Mouse (Mus musculus) hindbrain, embryonic 12.5 days (tissue): ENCODE data around the gene Dqx1. TPM values are rescaled to one million over a fixed set of nuclear protein-coding genes. Genes with fewer than 3 reads are reported as not detected.

ENCODE experiments used
- ATAC-seq: fragments of 200-750 bp; cut with Nextera tagmentation; 2 replicates; pipeline ENCODE4 v1.8.0; 2017; ENCODE audit warnings: moderate TSS enrichment; ENCODE audit not compliant: low FRiP score
- H3K27ac ChIP-seq: fragments of 300-500 bp; sonication (generic); 2 replicates; pipeline ENCODE4 v1.5.1; 2016; ENCODE audit warnings: mild to moderate bottlenecking
- H3K27me3 ChIP-seq: fragments of 300-500 bp; sonication (generic); 2 replicates; pipeline ENCODE4 v1.6.1; 2016; ENCODE audit warnings: mild to moderate bottlenecking
- H3K36me3 ChIP-seq: fragments of 300-500 bp; sonication (generic); 2 replicates; pipeline ENCODE4 v1.6.1; 2016; ENCODE audit warnings: mild to moderate bottlenecking
- H3K4me1 ChIP-seq: fragments of 300-500 bp; sonication (generic); 2 replicates; pipeline ENCODE4 v1.6.1; 2016
- H3K4me2 ChIP-seq: fragments of 300-500 bp; sonication (generic); replicated peaks from 2 replicates; pipeline ENCODE4 v1.6.1; 2016; ENCODE audit warnings: mild to moderate bottlenecking
- H3K4me3 ChIP-seq: fragments of 300-500 bp; sonication (generic); 2 replicates; pipeline ENCODE4 v1.5.1; 2016; ENCODE audit warnings: mild to moderate bottlenecking
- H3K9ac ChIP-seq: fragments of 300-500 bp; sonication (generic); 2 replicates; pipeline ENCODE4 v1.6.1; 2016; ENCODE audit warnings: mild to moderate bottlenecking, moderate library complexity
- H3K9me3 ChIP-seq: fragments of 300-500 bp; sonication (generic); replicated peaks from 2 replicates; pipeline ENCODE4 v1.6.1; 2016; ENCODE audit warnings: mild to moderate bottlenecking
- WGBS: fragments of 180-500 bp; shearing (Covaris S2); methylation state at CpG from one replicate; pipeline ENCODE4 v1.1.7; 2016; 5-methylcytosine and 5-hydroxymethylcytosine counted together
- polyA plus RNA-seq: library from polyadenylated mRNA; unstranded; fragments of >200 nt; fragmentation: Nextera tagmentation; extraction: Ambion mirVana; gene quantifications from 2 replicates; pipeline ENCODE4 v1.2.1, GENCODE M21; 2016

Gene Dqx1
- 0.76 and 1.2 TPM in 2 replicates for polyA plus RNA-seq

GRCm38 (mm10) chr6:83057790-83058189, at the start of gene Dqx1:
Dqx1 (plus strand) TSS chr6:83057844.
- H3K27ac ChIP-seq = no peak within 1 kb of the TSS
- peaks cover 22% of the 10 kb centered on the region for H3K27me3 ChIP-seq
- no peaks in the 10 kb centered on the region for H3K9me3 ChIP-seq
- WGBS = 61% methylated on average over 3 of the region's 3 CpGs
- H3K9ac ChIP-seq = no peak within 1 kb of the TSS
- peaks cover 22% of the 10 kb centered on the region for H3K4me1 ChIP-seq
- H3K4me3 ChIP-seq = no peak within 1 kb of the TSS
- ATAC-seq = no peak
- H3K36me3 ChIP-seq = peaks cover 12% of the 10 kb centered on the region
- H3K4me2 ChIP-seq = no peak within 1 kb of the TSS

GRCm38 (mm10) chr6:83008659-83009058, 49.0 kb upstream of the Dqx1 start:
- no peak overlapping the region for H3K27ac ChIP-seq
- no peaks in the 10 kb centered on the region for H3K36me3 ChIP-seq
- H3K4me3 ChIP-seq = no peak overlapping the region
- H3K4me1 ChIP-seq = peaks cover 4% of the 10 kb centered on the region; the same call in 1 of the 2 replicates
- WGBS = 56% methylated on average over 3 of the region's 3 CpGs
- no peak for ATAC-seq
- no peak overlapping the region for H3K4me2 ChIP-seq
- no peaks in the 10 kb centered on the region for H3K9me3 ChIP-seq
- no peak overlapping the region for H3K9ac ChIP-seq
- H3K27me3 ChIP-seq = 0 out of 2 replicates have a peak, but pooled peaks cover 2% of the 10 kb centered on the region

GRCm38 (mm10) chr6:83010010-83010409, 47.6 kb upstream of the Dqx1 start:
- 76% methylated on average over 7 of the region's 7 CpGs for WGBS
- no peak for ATAC-seq
- H3K27ac ChIP-seq = no peak overlapping the region

GRCm38 (mm10) chr6:83011255-83011654, 46.4 kb upstream of the Dqx1 start:
- no peak for ATAC-seq
- 85% methylated on average over 7 of the region's 7 CpGs for WGBS
- Histone ChIP-seq H3K36me3 (no peaks in the 10 kb centered on the region), H3K9me3 (no peaks in the 10 kb centered on the region), H3K4me1 (no peaks in the 10 kb centered on the region), H3K27ac (no peak overlapping the region), H3K9ac (no peak overlapping the region), H3K4me3 (no peak overlapping the region), H3K27me3 (0 out of 2 replicates have a peak, but pooled peaks cover 2% of the 10 kb centered on the region), H3K4me2 (no peak overlapping the region)

More at GRCm38 (mm10) chr6:83010010-83010409, 47.6 kb upstream of the Dqx1 start:
- H3K36me3 ChIP-seq = no peaks in the 10 kb centered on the region
- H3K4me1 ChIP-seq = peaks cover under 1% of the 10 kb centered on the region; the same call in 1 of the 2 replicates
- 0 out of 2 replicates have a peak, but pooled peaks cover 2% of the 10 kb centered on the region for H3K27me3 ChIP-seq
- no peak overlapping the region for H3K4me2 ChIP-seq
- H3K9me3 ChIP-seq = no peaks in the 10 kb centered on the region
- no peak overlapping the region for H3K4me3 ChIP-seq
- H3K9ac ChIP-seq = no peak overlapping the region

GRCm38 (mm10) chr6:83011756-83012155, 45.9 kb upstream of the Dqx1 start:
- ATAC-seq = no peak
- H3K36me3 ChIP-seq = no peaks in the 10 kb centered on the region
- no peak overlapping the region for H3K9ac ChIP-seq
- no peak overlapping the region for H3K27ac ChIP-seq
- H3K27me3 ChIP-seq = 0 out of 2 replicates have a peak, but pooled peaks cover 2% of the 10 kb centered on the region
- 84% methylated on average over 6 of the region's 6 CpGs for WGBS
- H3K4me3 ChIP-seq = no peak overlapping the region
- no peaks in the 10 kb centered on the region for H3K4me1 ChIP-seq
- no peak overlapping the region for H3K4me2 ChIP-seq
- no peaks in the 10 kb centered on the region for H3K9me3 ChIP-seq

GRCm38 (mm10) chr6:83013444-83013843, 44.2 kb upstream of the Dqx1 start:
- no peak overlapping the region for H3K4me3 ChIP-seq
- no peak overlapping the region for H3K4me2 ChIP-seq
- 81% methylated on average over 5 of the region's 5 CpGs for WGBS
- no peaks in the 10 kb centered on the region for H3K4me1 ChIP-seq
- H3K9ac ChIP-seq = no peak overlapping the region
- H3K27ac ChIP-seq = no peak overlapping the region; the same call in 1 of the 2 replicates
- no peaks in the 10 kb centered on the region for H3K36me3 ChIP-seq
- 0 out of 2 replicates have a peak, but pooled peaks cover 2% of the 10 kb centered on the region for H3K27me3 ChIP-seq
- no peaks in the 10 kb centered on the region for H3K9me3 ChIP-seq
- ATAC-seq = no peak

GRCm38 (mm10) chr6:83014482-83015466, 42.9 kb upstream of the Dqx1 start:
- H3K9ac ChIP-seq = no peak overlapping the region
- H3K4me2 ChIP-seq = no peak overlapping the region
- no peaks in the 10 kb centered on the region for H3K36me3 ChIP-seq
- H3K27me3 ChIP-seq = 0 out of 2 replicates have a peak, but pooled peaks cover 2% of the 10 kb centered on the region
- H3K4me3 ChIP-seq = no peak overlapping the region
- no peaks in the 10 kb centered on the region for H3K9me3 ChIP-seq
- no peak for ATAC-seq
- H3K27ac ChIP-seq = no peak overlapping the region
- no peaks in the 10 kb centered on the region for H3K4me1 ChIP-seq
- WGBS = 78% methylated on average over 12 of the region's 12 CpGs

- no peak overlapping the region for H3K4me3 ChIP-seq
- H3K9ac ChIP-seq = no peak overlapping the region
- H3K27ac ChIP-seq = no peak overlapping the region
- H3K4me2 ChIP-seq = no peak overlapping the region
- H3K27me3 ChIP-seq = 0 out of 2 replicates have a peak, but pooled peaks cover 2% of the 10 kb centered on the region
- no peak for ATAC-seq
- WGBS = 90% methylated on average over 2 of the region's 2 CpGs
- no peaks in the 10 kb centered on the region for H3K9me3 ChIP-seq
- no peaks in the 10 kb centered on the region for H3K4me1 ChIP-seq
- H3K36me3 ChIP-seq = no peaks in the 10 kb centered on the region
Measured at GRCm38 (mm10) chr6:83015749-83016148, 41.9 kb upstream of the Dqx1 start.

- no peak for ATAC-seq
- 0 out of 2 replicates have a peak, but pooled peaks cover 2% of the 10 kb centered on the region for H3K27me3 ChIP-seq
- no peaks in the 10 kb centered on the region for H3K36me3 ChIP-seq
- 74% methylated on average over 3 of the region's 3 CpGs for WGBS
- H3K9me3 ChIP-seq = no peaks in the 10 kb centered on the region
- no peak overlapping the region for H3K27ac ChIP-seq
- no peak overlapping the region for H3K4me2 ChIP-seq
- H3K9ac ChIP-seq = no peak overlapping the region
- H3K4me1 ChIP-seq = no peaks in the 10 kb centered on the region
- H3K4me3 ChIP-seq = no peak overlapping the region
Measured at GRCm38 (mm10) chr6:83017190-83017589, 40.5 kb upstream of the Dqx1 start.

- no peak overlapping the region for H3K4me2 ChIP-seq
- no peaks in the 10 kb centered on the region for H3K27me3 ChIP-seq
- no peak overlapping the region for H3K27ac ChIP-seq
- no peaks in the 10 kb centered on the region for H3K36me3 ChIP-seq
- H3K4me3 ChIP-seq = no peak overlapping the region
- 61% methylated on average over 3 of the region's 3 CpGs for WGBS
- ATAC-seq = no peak
- no peak overlapping the region for H3K9ac ChIP-seq
- no peaks in the 10 kb centered on the region for H3K4me1 ChIP-seq
- H3K9me3 ChIP-seq = no peaks in the 10 kb centered on the region
Measured at GRCm38 (mm10) chr6:83019044-83019443, 38.6 kb upstream of the Dqx1 start.

- no peak overlapping the region for H3K4me2 ChIP-seq
- H3K9me3 ChIP-seq = no peaks in the 10 kb centered on the region
- ATAC-seq = no peak
- H3K4me1 ChIP-seq = no peaks in the 10 kb centered on the region
- H3K27me3 ChIP-seq = no peaks in the 10 kb centered on the region
- H3K36me3 ChIP-seq = no peaks in the 10 kb centered on the region
- no peak overlapping the region for H3K4me3 ChIP-seq
- H3K9ac ChIP-seq = no peak overlapping the region
- no peak overlapping the region for H3K27ac ChIP-seq
- 90% methylated on average over 6 of the region's 6 CpGs for WGBS
Measured at GRCm38 (mm10) chr6:83020121-83020520, 37.5 kb upstream of the Dqx1 start.

- Histone ChIP-seq H3K4me1 (no peaks in the 10 kb centered on the region), H3K36me3 (no peaks in the 10 kb centered on the region), H3K4me2 (no peak overlapping the region), H3K9ac (no peak overlapping the region), H3K4me3 (no peak overlapping the region), H3K27ac (no peak overlapping the region), H3K9me3 (no peaks in the 10 kb centered on the region), H3K27me3 (no peaks in the 10 kb centered on the region)
- 81% methylated on average over 4 of the region's 4 CpGs for WGBS
- ATAC-seq = no peak
Measured at GRCm38 (mm10) chr6:83020836-83021593, 36.6 kb upstream of the Dqx1 start.
